Mouse (Mus musculus): Measurements from ENCODE around the gene Tfr2.

DNA sequence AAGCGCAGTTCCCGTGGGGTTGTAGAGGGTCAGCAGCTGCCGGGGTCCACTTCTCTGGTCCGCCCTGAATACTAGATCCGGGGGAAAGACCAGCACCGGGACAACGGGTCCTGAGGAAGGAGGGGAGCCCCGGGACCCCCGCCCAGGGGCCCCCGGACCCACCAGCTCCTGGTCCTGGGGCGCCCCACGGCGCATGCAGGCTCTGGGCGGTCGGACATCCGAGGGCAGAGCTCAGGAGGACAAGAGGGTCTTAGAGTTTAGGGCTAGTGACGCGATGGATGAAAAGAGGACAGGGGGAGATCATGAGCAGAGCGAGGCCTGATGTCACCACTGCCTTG is 30.6 kb downstream of the Tfr2 start:
- TF ChIP-seq GATA1 (IDR thresholded peaks at IDR 0.05; ENCODE audit: low read length): no peak
- no peak for TF ChIP-seq TAL1 (IDR thresholded peaks at IDR 0.05; ENCODE audit: low read length)

All from erythroblast, embryonic 14.5 days (primary cell).